Mouse (Mus musculus) c-Kit-positive CD71-negative TER-119-negative erythroid progenitor cells, embryonic 14.5 days (primary cell): Measurements from ENCODE around the gene Rpl21.
A peak's percentile ranks its signal among the peaks of the same experiment; 100 is the strongest.

ENCODE experiments used
- DNase-seq: peaks from one replicate; pipeline ENCODE4 v3.0.0-alpha.2; 2013; ENCODE audit warnings: low read depth

Rpl21 gene

DNA sequence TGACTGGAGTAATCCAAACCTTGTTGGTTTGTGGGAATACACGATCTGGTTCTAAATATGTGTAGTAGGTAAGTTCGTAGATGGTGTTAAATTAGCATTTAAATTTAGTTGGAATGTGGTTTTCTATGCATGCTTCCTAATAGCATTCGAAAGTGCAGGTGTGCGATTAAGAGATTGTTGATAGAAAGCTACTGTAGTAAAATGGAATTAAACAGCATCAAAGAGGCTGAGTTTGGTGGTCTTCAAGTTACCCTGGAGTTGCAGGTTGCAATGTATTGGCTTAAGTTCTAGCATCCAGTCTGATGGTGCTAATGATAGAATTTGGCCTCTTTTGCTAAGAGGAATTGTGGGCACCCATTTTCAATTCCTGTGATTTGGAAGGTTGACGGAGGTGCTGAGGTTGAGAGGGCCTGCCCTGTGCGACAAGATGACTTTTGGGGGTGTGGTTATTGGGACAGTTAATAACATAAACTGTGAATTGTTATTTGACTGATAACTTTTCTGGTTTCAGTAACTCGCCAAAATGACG lies 1.0 kb downstream of the Rpl21 start:
- no peak for DNase-seq

GRCm38 (mm10) chr5:146834959-146835358 lies 2.3 kb downstream of the Rpl21 start:
- no peak for DNase-seq

DNA sequence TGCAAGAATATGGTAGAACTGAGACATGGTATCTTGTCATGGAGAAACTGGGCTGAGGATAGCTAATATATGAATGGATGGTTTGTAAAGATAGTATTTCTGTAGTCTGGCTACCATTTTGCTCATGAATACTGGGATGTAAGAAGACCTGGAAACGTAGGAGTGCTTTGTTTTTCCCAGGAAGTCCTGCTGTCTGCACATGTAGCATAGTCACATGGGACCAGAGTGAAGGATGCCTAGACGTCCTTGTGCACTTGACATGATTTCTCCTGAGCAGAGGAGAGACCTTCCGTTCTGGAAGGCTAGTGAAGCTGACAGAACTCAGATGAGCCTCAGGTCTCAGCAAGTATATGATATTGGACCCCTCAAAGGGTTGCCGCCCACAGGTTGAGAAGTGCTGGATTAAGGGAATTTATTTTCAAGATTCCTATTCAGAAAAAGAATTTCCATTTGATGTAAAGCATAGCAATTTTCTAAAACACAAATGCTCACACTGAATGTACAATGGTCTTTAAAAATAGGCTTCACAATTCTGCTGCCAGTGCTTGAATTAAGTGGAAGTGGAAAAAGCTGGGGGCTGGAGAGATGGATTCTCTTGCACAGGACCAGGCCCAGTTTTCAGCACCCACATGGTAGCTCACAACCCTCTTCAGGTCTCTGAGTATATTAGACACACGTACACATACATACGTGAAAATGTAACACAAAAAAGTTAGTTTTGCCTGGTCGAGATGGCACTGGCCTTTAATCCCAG lies 5.5 kb downstream of the Rpl21 start:
- no peak for DNase-seq

- no peak for DNase-seq
These were observed 6.4 kb downstream of the Rpl21 start for GRCm38 (mm10) chr5:146838836-146839648.

DNA sequence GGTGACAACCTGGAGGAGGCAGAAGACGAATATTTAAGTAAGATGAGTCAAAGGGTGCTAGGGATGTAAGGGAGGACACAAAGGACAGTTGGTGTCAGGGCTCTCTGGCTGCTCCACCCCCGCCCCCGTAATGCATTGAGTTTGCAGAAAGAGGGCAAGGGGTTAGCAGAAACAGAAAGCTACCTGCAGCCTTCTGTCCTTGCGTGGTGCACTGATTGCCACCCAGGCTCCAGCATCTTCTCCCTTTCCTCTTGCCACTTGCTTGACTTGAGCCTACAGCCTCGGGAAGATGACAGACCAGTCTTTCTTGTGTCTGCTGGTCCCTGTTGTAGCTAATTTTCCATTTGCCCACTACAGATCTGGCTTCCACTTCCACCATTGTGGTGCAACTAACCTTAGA lies 7.1 kb downstream of the Rpl21 start:
- no peak for DNase-seq

- no peak for DNase-seq
These were observed 7.7 kb downstream of the Rpl21 start for GRCm38 (mm10) chr5:146840422-146840821.

GRCm38 (mm10) chr5:146841301-146841700 lies 8.6 kb downstream of the Rpl21 start:
- DNase-seq: no peak

GRCm38 (mm10) chr5:146841996-146842395 lies 9.3 kb downstream of the Rpl21 start:
- DNase-seq: no peak

DNA sequence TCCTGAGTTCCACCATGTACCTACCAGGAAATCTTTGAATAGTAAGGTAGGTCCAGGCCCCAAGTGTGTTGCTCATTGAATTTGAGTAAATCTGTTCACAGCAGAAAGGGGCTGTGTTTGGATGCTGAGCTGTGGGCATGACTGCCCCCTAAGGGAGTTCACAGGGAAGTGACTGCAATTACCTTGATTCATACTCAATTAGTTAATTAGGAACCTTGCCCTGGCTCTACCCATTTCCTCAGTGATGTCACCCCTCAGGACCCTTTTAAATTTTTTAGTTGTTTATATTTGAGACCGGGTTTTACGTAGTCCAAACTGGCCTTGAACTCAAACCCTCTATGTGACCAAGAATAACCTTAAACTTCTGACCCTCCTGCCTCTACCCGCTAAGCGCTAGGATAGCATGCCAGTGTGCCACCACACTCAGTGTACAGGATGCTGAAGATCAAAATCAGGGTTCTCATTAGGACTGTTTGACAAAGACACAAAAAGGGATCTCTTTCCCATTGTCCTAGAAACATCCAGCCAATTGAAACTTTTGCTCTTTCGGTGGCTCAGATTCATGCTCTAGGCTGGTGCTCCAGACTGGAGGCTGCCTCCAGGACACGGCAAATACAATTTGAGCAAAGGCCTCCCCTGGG lies 11.7 kb downstream of the Rpl21 start:
- DNase-seq: no peak

- DNase-seq: no peak
These were observed 12.3 kb downstream of the Rpl21 start, which contains the start of gene Rasl11a for GRCm38 (mm10) chr5:146844945-146845365. Rasl11a (plus strand) TSS chr5:146845071.

DNA sequence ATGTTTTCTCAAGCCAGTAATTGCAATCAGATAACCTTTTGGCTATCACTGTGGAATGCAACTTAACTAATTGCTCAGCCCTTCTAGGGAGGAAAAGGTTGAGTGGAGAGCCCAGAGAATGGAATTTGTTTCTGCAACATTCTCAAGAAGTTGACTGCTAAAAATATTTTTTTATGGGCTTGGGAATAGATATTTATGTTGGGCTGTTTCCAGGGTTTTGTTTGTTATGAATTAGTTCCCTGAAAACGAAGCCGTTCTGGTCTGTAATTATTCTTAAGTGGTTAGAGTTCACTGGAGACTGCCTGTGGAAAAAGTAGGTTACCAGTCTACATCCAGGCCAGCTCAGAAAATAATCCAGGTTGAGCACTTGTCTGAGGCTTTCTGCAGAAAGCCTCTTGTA lies 13.8 kb downstream of the Rpl21 start:
- DNase-seq: no peak

DNA sequence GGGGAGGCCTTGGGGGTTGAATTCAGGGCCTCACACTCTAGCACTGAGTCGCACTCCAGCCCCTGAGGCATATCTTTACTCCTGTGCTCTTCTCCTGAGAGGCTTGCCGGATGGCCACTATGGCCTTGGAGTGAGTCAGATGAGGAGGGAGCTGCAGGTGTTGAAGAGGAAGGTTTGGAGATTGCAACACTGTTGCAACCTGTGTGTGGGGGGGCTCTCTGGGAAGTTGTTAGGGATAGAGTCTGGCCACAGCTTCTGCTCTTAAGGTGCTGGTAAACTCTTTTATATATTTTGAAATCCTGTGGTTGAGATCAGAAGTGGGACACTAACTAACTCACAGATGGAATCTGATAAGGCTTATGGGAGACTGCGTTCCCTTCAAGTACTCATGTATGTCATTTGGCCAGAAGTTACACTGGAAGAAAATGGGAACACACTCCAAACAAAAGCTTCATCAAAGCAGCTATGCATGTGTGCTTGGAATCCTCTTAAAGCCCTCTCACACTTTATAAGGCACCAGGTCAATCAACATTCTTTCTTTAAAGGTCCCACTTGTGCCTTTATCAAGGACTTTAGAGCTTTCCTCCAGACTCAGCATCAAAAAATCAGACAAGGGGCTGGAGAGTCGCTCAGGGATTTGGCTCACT lies 16.4 kb downstream of the Rpl21 start:
- DNase-seq: no peak

DNA sequence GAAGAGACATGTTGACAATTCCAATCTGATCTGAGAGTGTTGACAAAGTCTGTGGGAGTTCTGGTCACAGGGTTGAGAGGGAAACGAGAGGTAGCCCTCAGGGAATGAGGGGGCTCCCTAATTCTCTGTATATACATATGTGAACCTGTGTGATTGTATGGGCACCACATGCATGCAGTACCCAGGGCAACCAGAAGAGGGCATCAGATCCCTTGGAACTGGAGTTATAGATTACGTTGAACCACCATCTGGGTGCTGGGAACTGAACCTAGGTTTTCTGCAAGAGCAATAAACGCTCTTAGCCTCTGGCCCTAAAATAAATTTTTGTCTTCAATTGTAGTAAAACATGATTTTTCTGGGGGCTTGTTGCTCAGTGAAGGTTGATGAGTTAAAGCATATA lies 23.4 kb downstream of the Rpl21 start:
- DNase-seq: no peak

- no peak for DNase-seq
These were observed 24.9 kb downstream of the Rpl21 start for GRCm38 (mm10) chr5:146857620-146858019.

DNA sequence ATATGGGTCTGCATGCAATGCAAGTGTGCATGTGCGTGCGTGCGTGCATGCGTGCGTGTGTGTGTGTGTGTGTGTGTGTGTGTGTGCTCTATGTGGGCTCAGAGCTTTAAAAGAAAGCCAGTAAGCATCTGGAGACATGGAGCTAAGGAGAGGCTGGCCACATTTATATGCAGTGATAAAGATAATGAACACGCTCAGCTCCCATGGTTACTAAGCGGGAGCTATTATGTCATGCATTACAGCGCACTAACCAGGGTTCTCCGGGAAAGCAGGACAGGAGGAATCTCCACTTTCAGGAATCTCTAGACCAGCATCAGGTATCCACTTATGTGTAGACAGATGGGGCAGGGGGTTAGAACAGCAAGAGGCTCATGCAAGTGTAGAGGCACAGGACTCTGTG lies 26.1 kb downstream of the Rpl21 start:
- DNase-seq: no peak

DNA sequence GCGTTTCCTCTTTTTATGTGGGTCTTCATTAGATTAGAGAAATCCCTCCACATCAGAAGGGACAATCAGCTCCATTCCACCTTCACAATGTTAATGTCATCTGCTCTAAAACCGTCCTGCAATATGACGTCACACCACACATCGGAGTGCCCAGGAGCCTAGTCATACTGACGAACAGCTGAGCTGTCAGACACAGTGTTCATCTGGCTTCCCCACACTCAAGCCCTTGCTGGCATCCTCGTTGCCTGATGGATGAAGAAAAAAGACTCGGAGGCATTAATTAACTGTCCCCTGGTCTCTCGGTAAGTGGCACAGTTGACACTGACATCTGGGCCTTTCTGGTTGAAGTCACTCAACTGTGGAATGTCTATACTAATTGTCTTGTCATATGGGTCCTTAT lies 26.6 kb downstream of the Rpl21 start:
- no peak for DNase-seq

GRCm38 (mm10) chr5:146860222-146860998 lies 27.7 kb downstream of the Rpl21 start:
- no peak for DNase-seq

DNA sequence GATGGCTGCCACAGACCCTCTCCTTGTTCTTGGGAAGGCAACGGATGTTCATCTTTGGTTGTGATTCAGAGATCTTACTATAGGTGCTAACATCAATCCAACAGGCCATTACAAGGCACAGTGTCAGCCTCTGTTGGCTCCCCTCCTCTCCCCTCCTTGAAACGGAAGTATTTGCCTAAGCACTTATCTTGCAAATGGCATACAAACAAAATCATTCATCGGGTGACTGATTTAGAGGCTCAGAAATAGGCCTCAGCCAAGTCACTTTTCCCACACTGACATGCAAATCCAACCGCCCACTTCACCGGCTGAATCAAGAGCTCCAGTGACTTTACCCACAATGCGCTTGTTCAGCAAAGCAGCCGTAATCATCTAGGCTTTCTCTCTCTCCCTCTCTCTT lies 28.9 kb downstream of the Rpl21 start:
- no peak for DNase-seq

DNA sequence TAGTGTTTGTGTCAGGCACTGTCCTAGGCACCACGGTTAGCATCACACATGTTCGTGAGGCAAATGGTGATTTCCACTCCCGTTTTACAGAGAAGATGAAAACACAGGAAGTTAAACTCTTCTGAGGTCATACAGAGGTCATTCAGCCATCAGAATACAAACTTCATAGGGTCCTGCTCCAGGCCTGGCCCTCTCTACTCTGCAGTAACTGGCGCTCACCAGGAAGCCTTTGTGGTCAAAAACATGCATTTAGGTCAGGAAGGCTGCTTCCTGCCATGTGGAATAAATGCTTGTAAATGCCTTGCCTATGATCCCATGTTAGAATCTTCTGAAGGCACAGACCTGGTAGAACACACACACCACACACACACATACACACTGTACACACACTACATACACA lies 32.8 kb downstream of the Rpl21 start:
- no peak for DNase-seq

DNA sequence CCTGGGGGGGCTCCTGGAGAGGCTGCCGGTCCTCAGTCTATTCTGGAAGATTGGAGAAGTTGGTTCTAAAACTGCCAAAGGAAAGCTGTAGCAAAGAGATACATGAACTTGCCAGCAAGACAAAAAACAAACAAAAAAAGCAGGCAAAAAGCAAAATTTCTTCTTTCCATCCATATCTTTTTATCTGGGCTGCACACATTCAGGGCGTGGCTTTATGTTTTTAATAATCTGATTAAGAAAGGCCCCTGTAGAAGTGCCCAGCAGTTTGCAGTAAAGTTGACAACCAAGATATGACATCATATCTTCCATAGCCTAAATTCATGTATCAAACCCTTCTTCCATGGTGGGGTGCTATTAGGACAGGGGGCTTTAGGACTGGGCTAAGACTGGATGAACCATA lies 33.6 kb downstream of the Rpl21 start:
- no peak for DNase-seq

GRCm38 (mm10) chr5:146867246-146867945 lies 34.7 kb downstream of the Rpl21 start:
- DNase-seq: peak; percentile 64
